Mouse (Mus musculus) kidney, adult 10 weeks (tissue): ENCODE data around the gene Gm4064. TPM values are rescaled to one million over a fixed set of nuclear protein-coding genes. Genes with fewer than 3 reads are reported as not detected.

Source experiments
- polyA plus RNA-seq: library from polyadenylated mRNA; stranded (reverse); fragments of 350-450 nt; fragmentation: Illumina TruSeq; extraction: RNeasy Lipid Tissue Mini Kit (QIAGEN cat#74804); gene quantifications from one replicate; pipeline ENCODE4 v1.2.3, GENCODE M21; 2014; ENCODE audit warnings: low read depth, low replicate concordance

The Gm4064 gene
- polyA plus RNA-seq, result not detected

DNA sequence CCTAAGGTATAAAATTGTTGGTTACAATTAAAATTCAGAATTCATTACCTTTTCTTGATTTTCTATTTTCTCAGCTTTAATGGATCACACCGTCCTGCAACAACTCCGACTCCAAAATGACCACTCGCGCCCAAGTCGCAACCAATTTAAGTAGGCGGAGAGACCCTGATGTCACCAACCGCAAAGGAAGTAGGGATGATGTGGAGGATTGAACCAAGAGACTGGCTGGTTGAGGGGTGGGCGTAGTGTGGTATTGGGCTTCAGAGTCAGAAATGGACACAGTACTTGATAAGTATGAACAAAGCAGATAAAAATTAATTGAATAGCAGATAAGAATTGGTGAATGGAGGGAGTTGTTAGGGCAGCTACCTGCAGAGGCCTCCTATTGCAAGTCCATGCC, at the start of gene Gm4064:
Gm4064 (minus strand) TSS at position 101 of the 400 bp plus-strand sequence.

DNA sequence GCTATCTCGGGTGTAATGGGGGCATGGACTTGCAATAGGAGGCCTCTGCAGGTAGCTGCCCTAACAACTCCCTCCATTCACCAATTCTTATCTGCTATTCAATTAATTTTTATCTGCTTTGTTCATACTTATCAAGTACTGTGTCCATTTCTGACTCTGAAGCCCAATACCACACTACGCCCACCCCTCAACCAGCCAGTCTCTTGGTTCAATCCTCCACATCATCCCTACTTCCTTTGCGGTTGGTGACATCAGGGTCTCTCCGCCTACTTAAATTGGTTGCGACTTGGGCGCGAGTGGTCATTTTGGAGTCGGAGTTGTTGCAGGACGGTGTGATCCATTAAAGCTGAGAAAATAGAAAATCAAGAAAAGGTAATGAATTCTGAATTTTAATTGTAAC, 34.4 kb upstream of the Gm4064 start, which contains the start of the genes Rbmy and Gm10256:
Rbmy (plus strand) TSS at position 301 of the 400 bp plus-strand sequence.
Gm10256 (plus strand) TSS at position 320 of the 400 bp plus-strand sequence.

Other genes with a start within 250 kb of the Gm4064 start
- gene H2al2c, start 197.1 kb downstream of the Gm4064 start, polyA plus RNA-seq, result not detected
- gene Sry, start 132.5 kb downstream of the Gm4064 start, polyA plus RNA-seq, result not detected
- not detected for gene H2al2b, start 75.5 kb downstream of the Gm4064 start, polyA plus RNA-seq
- gene Rbmy, start 34.5 kb upstream of the Gm4064 start, polyA plus RNA-seq, result not detected
- not detected for gene Gm10256, start 34.5 kb upstream of the Gm4064 start, polyA plus RNA-seq
- gene Gm10352, start 104.8 kb upstream of the Gm4064 start, polyA plus RNA-seq, result not detected
- gene Gm29289, start 136.4 kb upstream of the Gm4064 start, polyA plus RNA-seq, result not detected